Mouse (Mus musculus): ENCODE data around the gene Pde4b. TPM values are rescaled to one million over a fixed set of nuclear protein-coding genes. Genes with fewer than 3 reads are reported as not detected.

Pde4b gene
- polyA plus RNA-seq, 1 experiment from 2014 or later: 12.1 TPM

GRCm38 (mm10) chr4:102104534-102105014 lies 17.2 kb downstream of the Pde4b start:
- no peak overlapping the region for H3K27ac ChIP-seq
- H3K36me3 ChIP-seq: no peaks in the 10 kb centered on the region
- H3K4me1 ChIP-seq: 0 out of 2 replicates have a peak, but pooled peaks cover 3% of the 10 kb centered on the region
- no peak overlapping the region for H3K4me3 ChIP-seq (replicated peaks)
- no peaks in the 10 kb centered on the region for H3K9me3 ChIP-seq
- 77% methylated on average over 2 of the region's 2 CpGs for WGBS
- no peaks in the 10 kb centered on the region for H3K27me3 ChIP-seq (replicated peaks)
- no peak for ATAC-seq (ENCODE audit: insufficient read depth, low FRiP score, low read depth)
- no peak overlapping the region for H3K4me2 ChIP-seq
- H3K9ac ChIP-seq: no peak overlapping the region

- 85% methylated on average over 6 of the region's 6 CpGs for WGBS
- ATAC-seq (ENCODE audit: insufficient read depth, low FRiP score, low read depth): no peak
- H3K36me3 ChIP-seq: no peaks in the 10 kb centered on the region
- no peaks in the 10 kb centered on the region for H3K27me3 ChIP-seq (replicated peaks)
- no peak overlapping the region for H3K4me3 ChIP-seq (replicated peaks)
- H3K4me1 ChIP-seq: 0 out of 2 replicates have a peak, but pooled peaks cover 3% of the 10 kb centered on the region
- H3K9me3 ChIP-seq: no peaks in the 10 kb centered on the region
- H3K9ac ChIP-seq: no peak overlapping the region
- no peak overlapping the region for H3K4me2 ChIP-seq
- no peak overlapping the region for H3K27ac ChIP-seq
These were observed 19.4 kb downstream of the Pde4b start for GRCm38 (mm10) chr4:102106771-102107170.

- Histone ChIP-seq H3K9ac (no peak overlapping the region), H3K27ac (no peak overlapping the region), H3K36me3 (no peaks in the 10 kb centered on the region), H3K4me2 (no peak overlapping the region), H3K9me3 (no peaks in the 10 kb centered on the region), H3K27me3 (replicated peaks) (no peaks in the 10 kb centered on the region), H3K4me3 (replicated peaks) (no peak overlapping the region), H3K4me1 (no peaks in the 10 kb centered on the region)
- 88% methylated on average over 3 of the region's 3 CpGs for WGBS
- ATAC-seq (ENCODE audit: insufficient read depth, low FRiP score, low read depth): no peak
These were observed 32.1 kb downstream of the Pde4b start for GRCm38 (mm10) chr4:102119454-102119853.

GRCm38 (mm10) chr4:102136366-102136849 lies 49.1 kb downstream of the Pde4b start:
- H3K4me3 ChIP-seq (replicated peaks): no peak overlapping the region
- H3K36me3 ChIP-seq: no peaks in the 10 kb centered on the region
- WGBS: 77% methylated on average over 3 of the region's 3 CpGs
- ATAC-seq (ENCODE audit: insufficient read depth, low FRiP score, low read depth): no peak
- H3K9me3 ChIP-seq: no peaks in the 10 kb centered on the region
- no peak overlapping the region for H3K27ac ChIP-seq
- H3K9ac ChIP-seq: no peak overlapping the region
- no peaks in the 10 kb centered on the region for H3K27me3 ChIP-seq (replicated peaks)
- H3K4me1 ChIP-seq: no peaks in the 10 kb centered on the region
- H3K4me2 ChIP-seq: no peak overlapping the region

- WGBS: 69% methylated on average over 4 of the region's 4 CpGs
- no peak for ATAC-seq (ENCODE audit: insufficient read depth, low FRiP score, low read depth)
These were observed 51.0 kb downstream of the Pde4b start for GRCm38 (mm10) chr4:102138346-102138745.

GRCm38 (mm10) chr4:102141241-102141640 lies 53.9 kb downstream of the Pde4b start:
- H3K9ac ChIP-seq: no peak overlapping the region
- no peak overlapping the region for H3K4me3 ChIP-seq (replicated peaks)
- H3K27me3 ChIP-seq (replicated peaks): no peaks in the 10 kb centered on the region
- ATAC-seq (ENCODE audit: insufficient read depth, low FRiP score, low read depth): no peak
- H3K36me3 ChIP-seq: no peaks in the 10 kb centered on the region
- H3K27ac ChIP-seq: no peak overlapping the region
- H3K4me2 ChIP-seq: no peak overlapping the region
- no peaks in the 10 kb centered on the region for H3K4me1 ChIP-seq
- H3K9me3 ChIP-seq: no peaks in the 10 kb centered on the region
- 81% methylated on average over 3 of the region's 3 CpGs for WGBS

More at GRCm38 (mm10) chr4:102138346-102138745, 51.0 kb downstream of the Pde4b start:
- no peak overlapping the region for H3K27ac ChIP-seq
- H3K9ac ChIP-seq: no peak overlapping the region
- no peaks in the 10 kb centered on the region for H3K36me3 ChIP-seq
- no peaks in the 10 kb centered on the region for H3K27me3 ChIP-seq (replicated peaks)
- no peak overlapping the region for H3K4me3 ChIP-seq (replicated peaks)
- no peak overlapping the region for H3K4me2 ChIP-seq
- H3K4me1 ChIP-seq: no peaks in the 10 kb centered on the region
- no peaks in the 10 kb centered on the region for H3K9me3 ChIP-seq

GRCm38 (mm10) chr4:102148766-102149165 lies 61.4 kb downstream of the Pde4b start:
- 79% methylated on average over 4 of the region's 4 CpGs for WGBS
- Histone ChIP-seq H3K4me2 (no peak overlapping the region), H3K4me3 (replicated peaks) (no peak overlapping the region), H3K27ac (no peak overlapping the region), H3K27me3 (replicated peaks) (no peaks in the 10 kb centered on the region), H3K36me3 (no peaks in the 10 kb centered on the region), H3K9ac (no peak overlapping the region), H3K4me1 (no peaks in the 10 kb centered on the region), H3K9me3 (no peaks in the 10 kb centered on the region)
- no peak for ATAC-seq (ENCODE audit: insufficient read depth, low FRiP score, low read depth)

- Histone ChIP-seq H3K4me2 (no peak overlapping the region), H3K27me3 (replicated peaks) (no peaks in the 10 kb centered on the region), H3K9ac (no peak overlapping the region), H3K4me1 (no peaks in the 10 kb centered on the region), H3K4me3 (replicated peaks) (no peak overlapping the region), H3K9me3 (no peaks in the 10 kb centered on the region), H3K36me3 (no peaks in the 10 kb centered on the region), H3K27ac (no peak overlapping the region)
- no peak for ATAC-seq (ENCODE audit: insufficient read depth, low FRiP score, low read depth)
These were observed 71.8 kb downstream of the Pde4b start for GRCm38 (mm10) chr4:102159178-102159577.

GRCm38 (mm10) chr4:102171636-102172035 lies 84.3 kb downstream of the Pde4b start:
- Histone ChIP-seq H3K36me3 (no peaks in the 10 kb centered on the region), H3K27ac (no peak overlapping the region), H3K27me3 (replicated peaks) (no peaks in the 10 kb centered on the region), H3K4me1 (no peaks in the 10 kb centered on the region), H3K9me3 (no peaks in the 10 kb centered on the region), H3K4me3 (replicated peaks) (no peak overlapping the region), H3K9ac (no peak overlapping the region), H3K4me2 (no peak overlapping the region)
- WGBS: 33% methylated on average over 3 of the region's 3 CpGs
- no peak for ATAC-seq (ENCODE audit: insufficient read depth, low FRiP score, low read depth)

- 59% methylated on average over 7 of the region's 7 CpGs for WGBS
- H3K4me2 ChIP-seq: no peak overlapping the region
- no peak overlapping the region for H3K4me3 ChIP-seq (replicated peaks)
- H3K36me3 ChIP-seq: no peaks in the 10 kb centered on the region
- ATAC-seq (ENCODE audit: insufficient read depth, low FRiP score, low read depth): no peak
- H3K4me1 ChIP-seq: no peaks in the 10 kb centered on the region
- no peak overlapping the region for H3K27ac ChIP-seq
- no peaks in the 10 kb centered on the region for H3K27me3 ChIP-seq (replicated peaks)
- H3K9me3 ChIP-seq: no peaks in the 10 kb centered on the region
- H3K9ac ChIP-seq: no peak overlapping the region
These were observed 85.4 kb downstream of the Pde4b start for GRCm38 (mm10) chr4:102172711-102173213.

GRCm38 (mm10) chr4:102175985-102176384 lies 88.6 kb downstream of the Pde4b start:
- Histone ChIP-seq H3K27me3 (replicated peaks) (no peaks in the 10 kb centered on the region), H3K4me3 (replicated peaks) (no peak overlapping the region), H3K4me1 (no peaks in the 10 kb centered on the region), H3K36me3 (no peaks in the 10 kb centered on the region), H3K9me3 (no peaks in the 10 kb centered on the region), H3K27ac (no peak overlapping the region), H3K4me2 (no peak overlapping the region), H3K9ac (no peak overlapping the region)
- 51% methylated on average over 2 of the region's 2 CpGs for WGBS
- no peak for ATAC-seq (ENCODE audit: insufficient read depth, low FRiP score, low read depth)

GRCm38 (mm10) chr4:102177258-102177657 lies 89.9 kb downstream of the Pde4b start:
- Histone ChIP-seq H3K4me2 (no peak overlapping the region), H3K36me3 (no peaks in the 10 kb centered on the region), H3K27ac (no peak overlapping the region), H3K4me1 (no peaks in the 10 kb centered on the region), H3K9me3 (no peaks in the 10 kb centered on the region), H3K9ac (no peak overlapping the region), H3K27me3 (replicated peaks) (no peaks in the 10 kb centered on the region), H3K4me3 (replicated peaks) (no peak overlapping the region)
- WGBS: 73% methylated on average over 5 of the region's 5 CpGs
- ATAC-seq (ENCODE audit: insufficient read depth, low FRiP score, low read depth): no peak

GRCm38 (mm10) chr4:102186888-102187287 lies 99.5 kb downstream of the Pde4b start:
- Histone ChIP-seq H3K4me3 (replicated peaks) (no peak overlapping the region), H3K9ac (no peak overlapping the region), H3K27ac (no peak overlapping the region), H3K36me3 (no peaks in the 10 kb centered on the region), H3K9me3 (no peaks in the 10 kb centered on the region), H3K4me2 (no peak overlapping the region), H3K27me3 (replicated peaks) (no peaks in the 10 kb centered on the region), H3K4me1 (no peaks in the 10 kb centered on the region)
- no peak for ATAC-seq (ENCODE audit: insufficient read depth, low FRiP score, low read depth)
- 80% methylated on average over 5 of the region's 5 CpGs for WGBS
